Mouse (Mus musculus) embryo, embryonic 10.5 days (tissue): ENCODE data around the gene Nop10.

Experiments used
- DNase-seq: peaks from one replicate; pipeline ENCODE4 v3.0.0-alpha.2; 2015; ENCODE audit warnings: low spot score

Nop10 gene

GRCm38 (mm10) chr2:112261748-112262653, at the start of gene Nop10:
Nop10 (plus strand) TSS chr2:112261926.
- peak; percentile 98 for DNase-seq

DNA sequence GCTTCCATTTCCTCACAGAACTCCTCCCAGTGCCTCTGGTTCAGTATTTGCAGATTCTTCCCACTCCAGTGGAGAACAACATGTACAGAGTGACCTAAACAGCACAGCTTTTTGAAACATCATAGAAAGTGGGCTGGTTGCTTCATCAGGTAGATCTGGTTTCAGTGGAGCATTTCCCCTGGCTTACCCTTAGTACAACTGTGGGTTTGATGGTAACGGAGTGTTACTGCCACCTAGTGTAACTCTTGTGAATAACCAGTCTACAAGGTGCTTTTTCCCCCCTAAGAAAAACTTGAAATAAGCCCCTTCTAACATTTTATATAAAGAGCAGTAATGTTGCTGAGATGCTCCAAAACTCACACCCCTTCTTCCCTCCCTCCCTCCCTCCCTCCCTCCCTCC, 45.7 kb upstream of the Nop10 start:
- peak; percentile 72 for DNase-seq

GRCm38 (mm10) chr2:112217614-112218013, 44.1 kb upstream of the Nop10 start:
- no peak for DNase-seq

DNA sequence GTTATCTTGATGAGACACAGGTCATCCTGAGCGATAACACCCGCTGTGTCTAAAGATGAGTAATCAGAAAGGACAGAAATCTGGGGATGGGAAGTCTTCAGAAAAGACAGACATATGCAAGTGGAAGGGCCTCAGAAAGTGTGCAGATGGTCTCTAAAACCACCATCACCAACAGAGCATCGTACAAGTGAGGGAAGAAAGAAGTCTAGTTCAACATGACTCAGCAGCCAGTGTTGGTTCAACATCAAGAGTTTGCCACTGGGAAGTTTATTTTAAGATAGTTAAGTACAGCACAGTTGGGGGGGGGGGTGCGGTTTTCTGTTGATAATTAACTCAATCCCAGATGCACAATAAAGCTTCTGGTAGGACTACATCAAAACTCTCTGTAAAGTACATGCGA, 40.8 kb upstream of the Nop10 start:
- DNase-seq, result no peak

GRCm38 (mm10) chr2:112222607-112223006, 39.1 kb upstream of the Nop10 start:
- no peak for DNase-seq

DNA sequence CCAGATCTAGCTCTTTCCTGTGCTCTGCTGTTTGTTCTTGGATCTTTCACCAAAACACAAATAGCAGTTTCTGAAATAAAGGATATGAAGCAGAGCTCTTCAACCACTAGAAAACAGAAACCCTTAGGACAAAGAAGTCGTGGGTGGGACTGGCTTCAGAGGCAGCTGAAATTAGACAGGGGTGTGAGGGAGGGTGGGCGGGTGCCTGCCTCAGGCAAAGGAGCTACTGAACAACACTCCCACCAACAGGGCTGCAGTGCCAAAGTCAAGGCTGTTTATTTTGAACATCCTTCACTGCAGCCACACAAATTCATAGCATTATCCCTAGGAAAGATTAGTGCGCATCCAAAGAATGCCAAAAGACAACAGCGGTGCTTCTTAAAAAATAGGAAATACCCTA, 37.4 kb upstream of the Nop10 start:
- no peak for DNase-seq

DNA sequence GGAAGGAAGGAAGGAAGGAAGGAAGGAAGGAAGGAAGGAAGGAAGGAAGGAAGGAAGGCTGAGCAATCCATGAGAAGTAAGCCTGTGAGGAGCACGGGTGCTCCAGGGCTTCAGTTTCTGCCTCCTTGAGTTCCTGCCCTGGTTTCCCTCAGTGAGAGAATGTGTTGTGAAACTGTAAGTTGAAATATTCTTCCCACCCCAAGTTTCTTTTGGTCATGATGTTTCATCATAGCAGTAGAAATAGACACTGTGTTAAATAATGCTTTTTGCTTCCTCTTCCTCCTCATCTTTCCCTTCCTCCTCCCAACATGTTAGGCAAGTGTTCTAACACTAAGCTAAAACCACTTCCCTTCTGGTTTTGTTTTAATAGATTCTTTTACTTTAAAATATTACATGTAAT, 29.1 kb upstream of the Nop10 start:
- no peak for DNase-seq

- no peak for DNase-seq
Measured at GRCm38 (mm10) chr2:112236620-112237019, 25.1 kb upstream of the Nop10 start.

- DNase-seq, result no peak
Measured at GRCm38 (mm10) chr2:112238006-112238405, 23.7 kb upstream of the Nop10 start.

GRCm38 (mm10) chr2:112239212-112239934, 22.4 kb upstream of the Nop10 start, which contains the start of gene Lpcat4:
Lpcat4 (plus strand) TSS chr2:112239468.
- DNase-seq, result peak; percentile 92

DNA sequence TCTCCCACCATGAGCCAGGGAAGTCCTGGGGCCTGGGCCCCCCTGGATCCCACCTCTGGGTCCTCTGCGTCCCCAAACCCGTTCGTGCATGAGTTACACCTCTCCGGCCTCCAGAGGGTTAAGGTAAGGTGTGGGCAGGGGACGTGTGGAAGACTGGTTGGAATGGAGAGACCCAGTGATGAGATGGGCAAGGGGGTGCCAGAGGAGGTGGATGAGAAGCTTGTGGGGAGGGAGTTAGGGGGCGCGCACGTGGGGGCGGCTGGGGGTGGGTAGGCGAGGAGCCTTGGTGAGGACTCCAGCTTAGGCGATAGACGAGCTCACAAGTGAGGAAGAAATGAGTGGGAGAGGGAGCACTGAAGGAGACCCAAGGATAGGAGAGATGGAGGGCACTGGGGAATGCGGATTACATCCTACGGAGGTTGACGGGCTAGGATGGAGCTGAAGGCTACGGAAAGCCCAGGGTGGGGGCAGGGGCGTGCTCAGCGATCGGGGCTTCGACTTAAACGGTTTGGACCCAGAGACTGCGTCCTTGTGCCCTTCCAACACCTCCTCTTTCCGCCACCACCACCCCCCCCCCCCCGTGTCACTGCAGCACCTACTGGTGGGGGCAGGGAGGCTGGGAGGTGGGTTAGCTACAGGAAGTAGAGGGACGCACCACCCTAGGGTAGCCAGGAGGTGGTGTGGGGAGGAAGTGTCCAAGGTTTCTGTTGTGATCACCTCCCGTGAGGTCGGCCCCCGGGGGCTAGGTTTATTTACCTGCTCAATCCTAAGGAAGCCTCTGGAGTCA, 21.6 kb upstream of the Nop10 start:
- DNase-seq, result peak; percentile 65

GRCm38 (mm10) chr2:112241787-112242186, 19.9 kb upstream of the Nop10 start:
- DNase-seq, result no peak

- no peak for DNase-seq
Measured at GRCm38 (mm10) chr2:112245307-112245706, 16.4 kb upstream of the Nop10 start.

DNA sequence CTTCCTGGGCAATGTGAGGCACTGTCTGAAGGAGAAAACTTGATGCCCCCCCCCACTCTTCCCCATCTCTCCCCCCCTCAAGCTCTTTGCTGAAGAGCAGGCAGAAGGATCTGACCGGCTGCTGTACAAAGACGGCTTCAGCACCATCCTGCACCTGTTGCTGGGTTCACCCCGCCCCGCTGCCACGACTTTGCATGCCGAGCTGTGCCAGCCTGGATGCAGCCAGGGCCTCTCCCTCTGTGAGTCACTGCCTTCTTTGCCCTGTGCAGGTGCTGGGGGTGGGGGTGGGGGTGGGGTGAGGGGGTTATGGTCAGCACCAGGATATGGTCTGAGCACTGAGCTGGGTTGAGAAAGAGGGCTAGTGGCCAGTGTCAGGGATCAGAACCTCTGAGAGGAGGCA, 15.5 kb upstream of the Nop10 start:
- no peak for DNase-seq

- DNase-seq, result no peak
Measured at GRCm38 (mm10) chr2:112247323-112247722, 14.4 kb upstream of the Nop10 start.

- DNase-seq, result no peak
Measured at GRCm38 (mm10) chr2:112249780-112250453, 11.8 kb upstream of the Nop10 start.

- DNase-seq, result no peak
Measured at GRCm38 (mm10) chr2:112254675-112255515, 6.8 kb upstream of the Nop10 start.

GRCm38 (mm10) chr2:112259241-112259962, 2.3 kb upstream of the Nop10 start, which contains the start of gene Nutm1:
Nutm1 (minus strand) TSS chr2:112259291.
- no peak for DNase-seq

DNA sequence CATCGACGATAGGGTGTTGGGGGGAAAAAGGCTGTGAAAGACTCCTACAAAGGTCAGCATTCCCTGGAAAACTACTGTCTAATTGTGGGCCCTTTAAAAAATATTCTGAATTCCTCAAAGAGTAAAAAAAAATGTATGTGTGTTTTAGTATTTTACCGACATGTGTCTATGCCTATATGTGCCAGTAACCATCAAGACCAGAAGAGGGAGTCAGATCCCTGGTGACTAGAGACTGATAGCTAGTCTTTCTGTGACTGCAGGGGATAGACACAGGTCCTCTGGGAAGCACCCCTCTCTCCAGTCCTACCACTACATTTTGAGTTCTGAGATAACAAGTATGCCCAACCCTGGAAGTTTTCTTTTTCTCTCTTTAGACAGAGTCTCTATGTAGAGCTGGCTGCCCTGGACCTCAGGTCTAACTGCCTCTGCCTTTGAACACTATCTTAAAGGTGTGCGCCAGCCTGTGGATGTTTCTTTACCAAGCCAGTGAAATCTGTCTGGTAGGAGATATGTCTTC, 1.1 kb downstream of the Nop10 start:
- peak; percentile 33 for DNase-seq

DNA sequence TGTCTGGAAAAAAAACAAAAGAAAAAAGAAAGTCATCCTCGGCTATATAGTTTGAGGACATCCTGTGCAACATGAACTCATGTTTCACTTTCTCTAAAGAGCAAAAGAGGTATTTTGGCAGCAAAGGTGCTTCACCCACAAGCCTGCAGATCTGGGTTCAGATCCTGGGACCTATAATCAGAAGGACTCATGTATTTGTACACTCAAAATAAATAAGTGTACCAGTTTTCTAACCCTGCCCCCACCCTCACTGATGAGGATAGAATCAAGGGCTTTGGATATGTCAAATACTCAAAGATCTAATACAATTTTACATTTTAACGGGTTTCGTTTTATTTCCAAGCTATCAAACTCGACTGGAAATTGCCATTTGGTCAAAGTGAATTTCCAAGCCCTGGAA, 2.6 kb downstream of the Nop10 start:
- DNase-seq, result no peak
